Comparison of ENCODE assay signal across 8 mouse cellular contexts in genomic region chr7:25268588-25268987, GRCm38 (mm10). TPM values are rescaled to one million over a fixed set of nuclear protein-coding genes. Genes with fewer than 3 reads are reported as not detected.
DNase-seq lines count a peak whose midpoint lies in the region; ATAC-seq and TF ChIP-seq lines count a peak whose summit lies in the region.

No protein-coding gene starts in this region.

- H3K79me2 ChIP-seq in macrophage (ENCODE audit: inconsistent target): peaks cover 41% of the 10 kb centered on the region

- H3K4me1 ChIP-seq in heart, embryonic 16.5 days (ENCODE audit: control insufficient read depth, insufficient read depth, low read length): peaks cover 22% of the 10 kb centered on the region
- H3K4me1 ChIP-seq in G1E (ENCODE audit: insufficient read depth, low read depth, low read length): peaks cover 69% of the 10 kb centered on the region
- peaks cover 14% of the 10 kb centered on the region for H3K4me1 ChIP-seq in forebrain, postnatal 0 days (ENCODE audit: insufficient read depth)

- H3K36me3 ChIP-seq in heart, embryonic 16.5 days (ENCODE audit: control insufficient read depth, insufficient read depth): 0 out of 2 replicates have a peak, but pooled peaks cover 5% of the 10 kb centered on the region
- peaks cover 40% of the 10 kb centered on the region for H3K36me3 ChIP-seq in G1E (replicated peaks)
- peaks cover 29% of the 10 kb centered on the region for H3K36me3 ChIP-seq in forebrain, postnatal 0 days (ENCODE audit: insufficient read depth)
- H3K36me3 ChIP-seq in macrophage (ENCODE audit: inconsistent target): no peaks in the 10 kb centered on the region

- peak overlapping the region; percentile 92 for H3K9ac ChIP-seq in heart, embryonic 16.5 days (ENCODE audit: low read length)
- H3K9ac ChIP-seq in forebrain, postnatal 0 days: peak overlapping the region; percentile 87

- H3K4me3 ChIP-seq in heart, embryonic 16.5 days (ENCODE audit: low read length): peak overlapping the region; percentile 89
- H3K4me3 ChIP-seq in G1E (ENCODE audit: low read depth, low read length): peak overlapping the region; percentile 85
- H3K4me3 ChIP-seq in forebrain, postnatal 0 days (ENCODE audit: low read depth, low read length): peak overlapping the region; percentile 98
- peak overlapping the region; percentile 77 for H3K4me3 ChIP-seq in macrophage (ENCODE audit: inconsistent target)

- under 1% methylated on average over 7 of the region's 7 CpGs for WGBS in heart, embryonic 16.5 days
- WGBS in forebrain, postnatal 0 days: 3% methylated on average over 7 of the region's 7 CpGs
- 0% methylated on average over 7 of the region's 7 CpGs for WGBS in macrophage (ENCODE audit: missing documents)

- ATAC-seq in heart, embryonic 16.5 days (replicated peaks; ENCODE audit: extremely low read depth, insufficient read depth, low FRiP score): no peak
- no peak for ATAC-seq in G1E (ENCODE audit: extremely low read depth, insufficient number of reproducible peaks, low FRiP score, poor library complexity, severe bottlenecking)
- ATAC-seq in forebrain, postnatal 0 days: no peak
- ATAC-seq in megakaryocyte-erythroid progenitor cell, adult 5-6 weeks (replicated peaks; ENCODE audit: low FRiP score, low TSS enrichment, poor library complexity, severe bottlenecking): no peak

- no peaks in the 10 kb centered on the region for H3K9me3 ChIP-seq in heart, embryonic 16.5 days (replicated peaks; ENCODE audit: control insufficient read depth, low read length)
- no peaks in the 10 kb centered on the region for H3K9me3 ChIP-seq in G1E (replicated peaks)
- H3K9me3 ChIP-seq in forebrain, postnatal 0 days (ENCODE audit: low read length): no peaks in the 10 kb centered on the region

- H3K27ac ChIP-seq in heart, embryonic 16.5 days (ENCODE audit: low read length): peak overlapping the region; percentile 84
- peak overlapping the region; percentile 88 for H3K27ac ChIP-seq in forebrain, postnatal 0 days (ENCODE audit: low read depth, low read length)
- peak overlapping the region; percentile 80 for H3K27ac ChIP-seq in macrophage

- no peak for DNase-seq in heart, postnatal 4 days
- DNase-seq in G1E (ENCODE audit: low spot score): no peak
- DNase-seq in forebrain, postnatal 0 days: no peak
- DNase-seq in embryo, embryonic 10.5 days (ENCODE audit: low spot score): no peak
- no peak for DNase-seq in left cerebral cortex, adult 11 months (ENCODE audit: low spot score)

- no peak for TF ChIP-seq CTCF in G1E (IDR thresholded peaks at IDR 0.05; ENCODE audit: low read depth, low read length)
- no peak for TF ChIP-seq CTCF in forebrain, postnatal 0 days (IDR thresholded peaks at IDR 0.05; ENCODE audit: low read depth)

- H3K27me3 ChIP-seq in heart, embryonic 16.5 days (ENCODE audit: control insufficient read depth, insufficient read depth, low read length): no peaks in the 10 kb centered on the region
- no peaks in the 10 kb centered on the region for H3K27me3 ChIP-seq in G1E (ENCODE audit: insufficient read depth, low read length)
- no peaks in the 10 kb centered on the region for H3K27me3 ChIP-seq in forebrain, postnatal 0 days (ENCODE audit: insufficient read depth, low read length)

- H3K4me2 ChIP-seq in heart, embryonic 16.5 days (ENCODE audit: low read depth, low read length): peak overlapping the region; percentile 74
- peak overlapping the region; percentile 83 for H3K4me2 ChIP-seq in forebrain, postnatal 0 days (ENCODE audit: low read depth)

RNA-seq across cellular contexts. Expression of gene Cic, which starts 1.1 kb away (rescaled TPM):
- 22.7 and 24.7 TPM in 2 replicates for polyA plus RNA-seq in heart, embryonic 16.5 days (2015; fragmentation: Nextera tagmentation; extraction: Ambion mirVana)
- 100 to 1,000 TPM; 108 to 109 TPM for total RNA-seq in heart, postnatal 4 days (2021)
- total RNA-seq in G1E (2014; fragmentation: Nextera tagmentation) (154 and 160 TPM in 2 replicates), G1E (2017) (32.2 and 36.6 TPM in 2 replicates)
- polyA plus RNA-seq in G1E (2012) (381 and 382 TPM in 2 replicates), macrophage (2018) (88.9 to 139 TPM (median 118 TPM) in 3 replicates)
- 119 and 121 TPM in 2 replicates for total RNA-seq in forebrain, postnatal 0 days (2014; rRNA removed)
- polyA plus RNA-seq in forebrain, postnatal 0 days (2015; fragmentation: Nextera tagmentation; extraction: Ambion mirVana): 25.4 and 31.3 TPM in 2 replicates
- total RNA-seq in macrophage (2018; cell fraction: chromatin; rRNA removed): 100 to 1,000 TPM in 24 of 26 experiments, 10 to 100 TPM in 2; 63.5 to 495 (median 311) TPM
- 100 to 1,000 TPM; 146 to 312 (median 230) TPM for total RNA-seq in macrophage (2018; cell fraction: cytosol; rRNA removed)
- total RNA-seq in macrophage (2018; cell fraction: nucleus; rRNA removed): 100 to 1,000 TPM; 124 to 500 (median 278) TPM
- total RNA-seq in megakaryocyte-erythroid progenitor cell, adult 5-6 weeks (2014; fragmentation: Nextera tagmentation): 125 and 134 TPM in 2 replicates
- total RNA-seq in megakaryocyte-erythroid progenitor cell, adult 5-6 weeks (2017): 20.5 and 40.0 TPM in 2 replicates

RNA-seq across cellular contexts. Expression of gene Erf, which starts 18.0 kb away (rescaled TPM):
- 8.5 and 11.2 TPM in 2 replicates for polyA plus RNA-seq in heart, embryonic 16.5 days (2015; fragmentation: Nextera tagmentation; extraction: Ambion mirVana)
- total RNA-seq in heart, postnatal 4 days (2021): 10 to 100 TPM; 47.5 to 53.2 TPM
- total RNA-seq in G1E (2014; fragmentation: Nextera tagmentation) (31.5 and 43.4 TPM in 2 replicates), G1E (2017) (6.9 TPM in 2 replicates)
- polyA plus RNA-seq in G1E (2012) (97.7 and 117 TPM in 2 replicates), macrophage (2018) (11.9 to 14.5 TPM (median 14.2 TPM) in 3 replicates)
- total RNA-seq in forebrain, postnatal 0 days (2014; rRNA removed): 11.8 and 16.5 TPM in 2 replicates
- 3.7 and 4.5 TPM in 2 replicates for polyA plus RNA-seq in forebrain, postnatal 0 days (2015; fragmentation: Nextera tagmentation; extraction: Ambion mirVana)
- 10 to 100 TPM in 15 of 26 experiments, 1 to 10 TPM in 11; 7.1 to 19.7 (median 10.7) TPM for total RNA-seq in macrophage (2018; cell fraction: chromatin; rRNA removed)
- total RNA-seq in macrophage (2018; cell fraction: cytosol; rRNA removed): 10 to 100 TPM in 24 of 26 experiments, 1 to 10 TPM in 2; 8.5 to 19.3 (median 12.5) TPM
- total RNA-seq in macrophage (2018; cell fraction: nucleus; rRNA removed): 10 to 100 TPM in 19 of 26 experiments, 1 to 10 TPM in 7; 6.8 to 20.6 (median 13.6) TPM
- total RNA-seq in megakaryocyte-erythroid progenitor cell, adult 5-6 weeks (2014; fragmentation: Nextera tagmentation): 8.7 and 18.9 TPM in 2 replicates
- total RNA-seq in megakaryocyte-erythroid progenitor cell, adult 5-6 weeks (2017): 6.2 and 8.6 TPM in 2 replicates

RNA-seq across cellular contexts. Expression of gene Pafah1b3, which starts 29.2 kb away (rescaled TPM):
- polyA plus RNA-seq in heart, embryonic 16.5 days (2015; fragmentation: Nextera tagmentation; extraction: Ambion mirVana): 111 and 121 TPM in 2 replicates
- 10 to 100 TPM; 37.5 to 38.4 TPM for total RNA-seq in heart, postnatal 4 days (2021)
- 39.0 and 41.3 TPM in 2 replicates for total RNA-seq in G1E (2014; fragmentation: Nextera tagmentation)
- total RNA-seq in G1E (2017): 76.9 and 94.6 TPM in 2 replicates
- polyA plus RNA-seq in G1E (2012): 69.0 and 79.2 TPM in 2 replicates
- 407 and 461 TPM in 2 replicates for total RNA-seq in forebrain, postnatal 0 days (2014; rRNA removed)
- 517 and 583 TPM in 2 replicates for polyA plus RNA-seq in forebrain, postnatal 0 days (2015; fragmentation: Nextera tagmentation; extraction: Ambion mirVana)
- 10 to 100 TPM in 2 of 26 experiments, 1 to 10 TPM in 19, not detected in 5; 1.0 to 11.2 (median 4.6) TPM for total RNA-seq in macrophage (2018; cell fraction: chromatin; rRNA removed)
- 10 to 100 TPM in 13 of 26 experiments, 1 to 10 TPM in 13; 5.4 to 18.3 (median 9.4) TPM for total RNA-seq in macrophage (2018; cell fraction: cytosol; rRNA removed)
- 1 to 10 TPM in 25 of 26 experiments, not detected in 1; 1.3 to 9.4 (median 3.4) TPM for total RNA-seq in macrophage (2018; cell fraction: nucleus; rRNA removed)
- polyA plus RNA-seq in macrophage (2018): 7.4 to 20.7 TPM (median 14.3 TPM) in 3 replicates
- total RNA-seq in megakaryocyte-erythroid progenitor cell, adult 5-6 weeks (2014; fragmentation: Nextera tagmentation): 22.0 and 23.2 TPM in 2 replicates
- 12.8 and 26.3 TPM in 2 replicates for total RNA-seq in megakaryocyte-erythroid progenitor cell, adult 5-6 weeks (2017)

RNA-seq across cellular contexts. Expression of gene Gsk3a, which starts 30.9 kb away (rescaled TPM):
- polyA plus RNA-seq in heart, embryonic 16.5 days (2015; fragmentation: Nextera tagmentation; extraction: Ambion mirVana): 6.7 and 6.8 TPM in 2 replicates
- 10 to 100 TPM; 68.2 to 70.9 TPM for total RNA-seq in heart, postnatal 4 days (2021)
- total RNA-seq in G1E (2014; fragmentation: Nextera tagmentation) (154 and 167 TPM in 2 replicates), G1E (2017) (38.9 and 41.6 TPM in 2 replicates)
- polyA plus RNA-seq in G1E (2012) (107 and 113 TPM in 2 replicates), macrophage (2018) (51.8 to 78.1 TPM (median 55.3 TPM) in 3 replicates)
- total RNA-seq in forebrain, postnatal 0 days (2014; rRNA removed): 150 and 154 TPM in 2 replicates
- polyA plus RNA-seq in forebrain, postnatal 0 days (2015; fragmentation: Nextera tagmentation; extraction: Ambion mirVana): 21.0 and 21.5 TPM in 2 replicates
- total RNA-seq in macrophage (2018; cell fraction: chromatin; rRNA removed): 10 to 100 TPM; 15.6 to 63.9 (median 38.0) TPM
- 10 to 100 TPM; 50.6 to 70.6 (median 58.9) TPM for total RNA-seq in macrophage (2018; cell fraction: cytosol; rRNA removed)
- total RNA-seq in macrophage (2018; cell fraction: nucleus; rRNA removed): 10 to 100 TPM; 21.7 to 69.9 (median 44.3) TPM
- 97.9 and 123 TPM in 2 replicates for total RNA-seq in megakaryocyte-erythroid progenitor cell, adult 5-6 weeks (2014; fragmentation: Nextera tagmentation)
- 49.1 and 74.7 TPM in 2 replicates for total RNA-seq in megakaryocyte-erythroid progenitor cell, adult 5-6 weeks (2017)

RNA-seq across cellular contexts. Expression of gene Prr19, which starts 32.6 kb away (rescaled TPM):
- polyA plus RNA-seq in heart, embryonic 16.5 days (2015; fragmentation: Nextera tagmentation; extraction: Ambion mirVana): not detected in 2 replicates
- total RNA-seq in heart, postnatal 4 days (2021): not detected
- not detected in 2 replicates for total RNA-seq in G1E (2014; fragmentation: Nextera tagmentation)
- total RNA-seq in G1E (2017): not detected in 2 replicates
- 0.07 TPM in 1 of 2 replicates, not detected in the other for polyA plus RNA-seq in G1E (2012)
- total RNA-seq in forebrain, postnatal 0 days (2014; rRNA removed): 2.1 and 2.5 TPM in 2 replicates
- 2.6 and 3.5 TPM in 2 replicates for polyA plus RNA-seq in forebrain, postnatal 0 days (2015; fragmentation: Nextera tagmentation; extraction: Ambion mirVana)
- total RNA-seq in macrophage (2018; cell fraction: chromatin; rRNA removed): not detected
- total RNA-seq in macrophage (2018; cell fraction: cytosol; rRNA removed): not detected
- not detected for total RNA-seq in macrophage (2018; cell fraction: nucleus; rRNA removed)
- not detected in 3 replicates for polyA plus RNA-seq in macrophage (2018)
- total RNA-seq in megakaryocyte-erythroid progenitor cell, adult 5-6 weeks (2014; fragmentation: Nextera tagmentation): not detected in 2 replicates
- not detected in 2 replicates for total RNA-seq in megakaryocyte-erythroid progenitor cell, adult 5-6 weeks (2017)
